Mouse (Mus musculus) monocyte, adult 5-6 weeks (primary cell): ENCODE results near the gene Trim9. TPM values are rescaled to one million over a fixed set of nuclear protein-coding genes. Genes with fewer than 3 reads are reported as not detected.

Experiments
- ATAC-seq: fragments of 153-309, 156-312 bp; replicated peaks from 2 replicates; pipeline ENCODE4 v1.8.0; 2017; ENCODE audit warnings: mild to moderate bottlenecking; ENCODE audit not compliant: low TSS enrichment, insufficient number of reproducible peaks, severe bottlenecking, poor library complexity, low FRiP score
- total RNA-seq: library from RNA; stranded (forward); fragments of 200-1000, 200-491, 200-594 nt; gene quantifications from 3 replicates; pipeline ENCODE4 v1.2.3, GENCODE M21; 2017

Trim9 gene
- 0.43 to 0.49 TPM in 2 of 3 replicates, not detected in the other for total RNA-seq

- ATAC-seq, result no peak
Observed at GRCm38 (mm10) chr12:70347202-70347841, at the start of gene Trim9. Gene Trim9 (minus strand): TSS chr12:70347614.

- no peak for ATAC-seq
Observed at GRCm38 (mm10) chr12:70395061-70395460, 47.6 kb upstream of the Trim9 start.

DNA sequence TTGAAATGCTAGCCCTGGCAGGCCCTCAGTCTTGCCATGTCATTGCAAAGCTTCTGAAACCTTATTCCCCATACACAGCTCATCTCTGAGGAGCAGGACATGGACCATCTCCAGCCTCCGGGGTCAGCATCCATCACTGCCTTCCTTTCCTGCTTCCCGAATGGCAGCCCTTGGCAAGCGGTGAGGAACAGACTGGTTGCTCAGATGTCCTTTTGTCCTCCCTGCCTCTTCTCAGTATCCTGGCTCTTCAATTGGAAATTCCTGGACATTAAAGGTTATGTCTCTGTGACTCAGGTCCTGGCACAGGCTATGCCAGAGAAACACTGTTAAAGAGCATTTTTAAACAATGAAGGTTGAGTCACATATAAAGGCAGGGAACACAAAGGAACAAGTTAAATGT, 43.8 kb upstream of the Trim9 start:
- ATAC-seq, result no peak

DNA sequence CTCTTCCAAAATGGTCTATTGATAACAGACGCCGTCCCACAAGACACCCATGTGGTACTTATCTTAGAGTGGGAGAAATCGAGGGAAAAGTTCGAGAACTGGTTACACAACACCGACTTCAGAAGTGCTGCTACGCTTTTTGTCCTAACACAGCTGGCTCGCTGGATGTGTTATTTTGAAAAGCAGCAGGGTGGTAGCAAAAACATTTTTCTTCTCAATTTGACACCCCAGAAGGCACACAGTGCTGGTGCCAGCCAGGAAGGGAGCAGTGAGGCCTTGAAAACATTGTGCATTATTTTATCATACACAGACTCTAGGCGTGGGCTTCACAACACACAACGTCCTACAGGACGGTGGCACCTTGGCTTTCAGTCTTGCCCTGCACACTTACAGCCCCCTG, 27.6 kb upstream of the Trim9 start:
- no peak for ATAC-seq

GRCm38 (mm10) chr12:70372874-70373273, 25.5 kb upstream of the Trim9 start:
- ATAC-seq, result no peak

DNA sequence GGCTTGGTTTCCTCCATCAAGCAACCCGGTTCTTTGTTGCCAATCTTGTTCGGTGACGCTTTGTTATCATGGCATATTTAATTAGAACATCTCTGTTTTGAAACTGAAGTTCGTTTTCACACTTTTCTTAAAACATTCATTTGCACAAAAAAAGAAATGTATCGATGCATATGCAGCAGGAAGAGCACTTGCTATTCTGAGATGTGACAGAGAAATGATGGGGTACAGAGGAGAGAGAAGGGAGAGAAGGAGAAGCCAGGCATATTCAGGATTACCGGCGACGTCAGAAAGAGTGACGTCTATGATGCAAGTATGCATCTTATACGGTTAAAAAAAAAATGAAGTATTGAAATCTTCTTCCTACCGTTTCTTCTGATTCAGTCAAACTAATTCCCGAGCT, 21.9 kb upstream of the Trim9 start:
- no peak for ATAC-seq

GRCm38 (mm10) chr12:70368820-70369219, 21.4 kb upstream of the Trim9 start:
- no peak for ATAC-seq

GRCm38 (mm10) chr12:70367326-70368248, 20.2 kb upstream of the Trim9 start:
- no peak for ATAC-seq

GRCm38 (mm10) chr12:70363016-70363415, 15.6 kb upstream of the Trim9 start:
- no peak for ATAC-seq

GRCm38 (mm10) chr12:70360276-70360675, 12.9 kb upstream of the Trim9 start:
- no peak for ATAC-seq

- no peak for ATAC-seq
Observed at GRCm38 (mm10) chr12:70359443-70359842, 12.0 kb upstream of the Trim9 start.

- ATAC-seq, result no peak
Observed at GRCm38 (mm10) chr12:70354926-70355325, 7.5 kb upstream of the Trim9 start.

DNA sequence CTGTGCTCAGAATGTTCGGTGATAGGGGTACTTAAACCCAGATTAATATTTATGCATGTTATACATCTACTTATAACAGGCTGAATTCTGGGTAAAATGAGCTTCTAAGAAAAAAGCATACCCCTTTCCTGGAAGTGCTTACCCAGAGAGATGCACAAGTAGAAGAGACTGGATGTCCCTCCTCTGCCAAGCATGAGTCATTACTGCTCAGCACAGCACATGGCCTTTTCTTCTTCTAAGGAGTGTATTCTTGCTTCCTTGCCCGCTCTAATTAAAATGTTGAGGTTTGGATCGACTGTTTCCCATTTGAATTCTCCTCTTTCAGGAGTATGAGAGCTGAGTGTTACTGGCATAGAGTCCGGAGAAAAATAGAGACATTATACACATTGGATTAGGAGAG, 3.1 kb upstream of the Trim9 start:
- no peak for ATAC-seq

DNA sequence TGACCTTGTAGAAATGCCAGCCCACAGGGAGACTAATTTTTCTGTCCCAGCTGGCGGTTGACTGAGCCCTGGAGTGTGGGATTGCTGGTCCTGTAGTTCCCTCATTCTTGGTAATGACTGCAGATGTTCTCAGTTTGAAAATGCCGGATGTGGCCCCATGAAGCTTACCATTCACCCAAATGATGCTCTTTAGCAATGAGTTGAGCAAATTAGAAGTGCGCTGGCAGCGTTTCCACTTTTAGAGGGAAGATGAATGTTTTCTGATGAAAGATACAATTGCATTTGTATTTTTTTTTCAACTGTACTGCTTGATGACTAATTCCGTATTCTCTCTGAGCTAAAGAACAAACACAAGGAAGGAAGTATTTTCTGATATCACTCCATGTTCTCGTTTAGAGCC, 2.4 kb upstream of the Trim9 start:
- ATAC-seq, result no peak

GRCm38 (mm10) chr12:70348026-70348425, 612 bp upstream of the Trim9 start:
- no peak for ATAC-seq

DNA sequence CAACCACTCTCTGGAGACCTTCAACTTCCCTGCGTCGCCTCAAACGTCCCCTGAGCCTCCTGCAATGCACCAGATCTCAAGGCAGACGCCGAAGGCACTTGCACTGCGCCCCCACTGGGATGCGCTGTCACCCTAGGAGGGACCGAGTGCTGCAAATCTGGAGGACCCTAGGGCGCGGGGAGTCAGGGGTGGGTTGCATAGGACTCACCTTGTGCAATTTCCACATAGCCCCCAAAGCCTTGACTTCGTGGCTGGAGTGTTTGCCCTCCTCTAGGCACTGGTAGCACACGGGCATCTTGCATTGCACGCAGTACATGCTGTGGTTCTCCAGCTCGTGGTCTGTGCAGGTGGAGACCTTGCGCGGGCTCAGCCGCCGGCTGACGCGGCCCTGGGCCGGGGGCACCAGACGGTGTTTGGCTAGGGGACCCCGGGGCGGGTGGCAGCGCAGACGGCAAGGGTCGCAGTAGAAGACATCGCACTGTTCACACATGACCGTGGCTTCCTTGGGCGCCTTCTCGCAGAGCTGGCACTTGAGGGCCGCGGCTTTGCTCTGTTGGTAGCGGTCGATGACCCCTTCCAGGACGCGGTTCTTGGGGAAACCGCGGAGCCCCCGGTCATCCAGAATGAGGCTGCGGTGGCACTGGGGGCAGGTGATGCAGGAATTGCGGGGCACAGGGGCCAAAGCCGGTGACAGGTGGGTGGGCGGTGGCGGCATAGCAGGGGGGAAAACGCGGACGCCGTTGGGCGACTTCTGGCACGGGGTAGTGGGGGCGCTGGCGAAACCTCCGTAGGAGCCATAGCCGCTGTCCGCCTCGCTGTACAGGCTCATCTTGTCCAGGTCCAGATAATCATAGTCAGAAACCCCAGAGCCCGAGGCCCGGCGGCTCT, 1.0 kb downstream of the Trim9 start:
- ATAC-seq, result no peak

DNA sequence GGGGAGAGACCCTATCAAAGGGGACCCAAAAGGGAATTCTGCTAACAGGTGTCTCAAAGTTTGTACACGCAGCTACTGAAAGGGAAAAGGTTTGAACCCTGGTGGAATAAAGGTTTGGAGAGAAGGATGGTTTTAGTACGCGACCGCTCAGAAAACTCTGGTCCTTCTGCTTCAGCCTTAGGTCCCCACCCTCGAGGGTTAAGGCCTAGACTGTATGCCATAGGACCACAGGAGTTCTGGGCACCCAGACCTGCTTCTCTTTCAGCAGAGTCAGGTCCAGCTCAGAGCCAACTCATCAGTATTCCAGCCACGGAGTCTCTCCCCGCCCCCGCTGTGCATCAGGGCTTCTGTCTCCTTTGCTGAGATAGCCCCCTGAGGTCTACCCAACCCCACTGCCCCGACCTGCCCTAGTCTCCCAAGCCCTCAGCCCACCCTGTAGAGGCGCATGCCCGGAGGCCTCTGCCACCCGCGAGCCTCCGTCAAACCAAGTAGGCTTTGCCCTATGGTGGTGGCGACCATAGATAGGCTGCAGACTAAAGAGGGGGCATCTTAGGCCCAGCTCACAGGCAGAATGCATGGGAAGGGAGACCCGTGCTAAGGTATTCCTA, 1.8 kb downstream of the Trim9 start:
- no peak for ATAC-seq

GRCm38 (mm10) chr12:70335176-70335575, 12.2 kb downstream of the Trim9 start:
- no peak for ATAC-seq
